Mouse (Mus musculus) myocyte (in vitro differentiated cells): ENCODE measurements around the gene Tmem94. TPM values are rescaled to one million over a fixed set of nuclear protein-coding genes. Genes with fewer than 3 reads are reported as not detected.
"Not testable (repeated sequence)": the region's sequence is repeated elsewhere in the genome, so short reads cannot be mapped to it uniquely, and the experiment has no call there.

Experiments
- H3K27me3 ChIP-seq: one replicate; pipeline ENCODE4 v1.6.1; 2011; ENCODE audit not compliant: control insufficient read depth, insufficient read depth, insufficient read length
- H3K36me3 ChIP-seq: one replicate; pipeline ENCODE4 v1.6.1; 2011; ENCODE audit not compliant: control insufficient read depth, insufficient read depth
- H3K4me2 ChIP-seq: one replicate; pipeline ENCODE4 v1.6.1; 2011; ENCODE audit warnings: low read depth, control low read depth
- H3K4me3 ChIP-seq: one replicate; pipeline ENCODE4 v1.5.1; 2011; ENCODE audit warnings: mild to moderate bottlenecking, control low read depth, moderate library complexity
- H3K79me2 ChIP-seq: one replicate; pipeline ENCODE4 v1.6.1; 2011; ENCODE audit not compliant: control insufficient read depth, insufficient read depth
- H3ac ChIP-seq: one replicate; pipeline ENCODE4 v1.6.1; 2011; ENCODE audit not compliant: control insufficient read depth, insufficient read length
- CEBPB ChIP-seq: IDR thresholded peaks from 2 replicates; pipeline ENCODE4 v1.6.1; 2011; ENCODE audit warnings: mild to moderate bottlenecking, moderate library complexity; ENCODE audit not compliant: poor library complexity, insufficient read depth, severe bottlenecking
- E2F4 ChIP-seq: IDR thresholded peaks from one replicate; pipeline ENCODE4 v1.6.1; 2011; ENCODE audit warnings: mild to moderate bottlenecking, control low read depth, moderate library complexity; ENCODE audit not compliant: insufficient read depth
- MAX ChIP-seq: IDR thresholded peaks from one replicate; pipeline ENCODE4 v1.6.1; 2011; ENCODE audit warnings: low read depth, mild to moderate bottlenecking, control low read depth
- MYOD1 ChIP-seq, 3 experiments: IDR thresholded peaks; one replicate each; pipeline ENCODE4 v1.6.1; 2011; ENCODE audit warnings: control low read depth in 2 of 3, low read depth in 2 of 3, mild to moderate bottlenecking in 2 of 3, moderate library complexity in 1 of 3; ENCODE audit not compliant: insufficient read length in 2 of 3, control insufficient read depth in 1 of 3
- MYOG ChIP-seq, 3 experiments: IDR thresholded peaks; one replicate each; pipeline ENCODE4 v1.6.1; 2011; ENCODE audit warnings: control low read depth in 2 of 3, low read depth in 2 of 3, mild to moderate bottlenecking in 2 of 3; ENCODE audit not compliant: insufficient read length in 2 of 3, control insufficient read depth in 1 of 3, insufficient read depth in 1 of 3
- POLR2A ChIP-seq: IDR thresholded peaks from one replicate; pipeline ENCODE4 v1.6.1; 2011; ENCODE audit warnings: low read depth, mild to moderate bottlenecking, control low read depth, moderate library complexity; ENCODE audit not compliant: insufficient read length
- POLR2AphosphoS2 ChIP-seq: IDR thresholded peaks from one replicate; pipeline ENCODE4 v1.6.1; 2011; ENCODE audit warnings: low read depth, control low read depth; ENCODE audit not compliant: insufficient read length
- REST ChIP-seq: IDR thresholded peaks from one replicate; pipeline ENCODE4 v1.6.1; 2011; ENCODE audit warnings: mild to moderate bottlenecking, control low read depth, moderate library complexity; ENCODE audit not compliant: insufficient read depth, insufficient read length
- SRF ChIP-seq: IDR thresholded peaks from one replicate; pipeline ENCODE4 v1.6.1; 2011; ENCODE audit warnings: low read depth; ENCODE audit not compliant: control insufficient read depth, insufficient read length
- TCF12 ChIP-seq: IDR thresholded peaks from one replicate; pipeline ENCODE4 v1.6.1; 2011; ENCODE audit warnings: mild to moderate bottlenecking, control low read depth; ENCODE audit not compliant: poor library complexity, insufficient read depth, severe bottlenecking
- TCF3 ChIP-seq: IDR thresholded peaks from one replicate; pipeline ENCODE4 v1.6.1; 2011; ENCODE audit warnings: low read depth, control low read depth; ENCODE audit not compliant: insufficient read length
- USF1 ChIP-seq: IDR thresholded peaks from one replicate; pipeline ENCODE4 v1.6.1; 2011; ENCODE audit warnings: low read depth, mild to moderate bottlenecking, control low read depth, moderate library complexity
- polyA plus RNA-seq: library from polyadenylated mRNA; unstranded; fragments of >200 nt; fragmentation: generic; extraction: Trizol; gene quantifications from one replicate; pipeline ENCODE4 v1.2.1, GENCODE M21; 2012; ENCODE audit warnings: missing spikeins

Gene Tmem94
- polyA plus RNA-seq, 1 experiment = 19.6 TPM

- H3K4me3 ChIP-seq = no peak overlapping the region
- no peak overlapping the region for H3ac ChIP-seq
- H3K27me3 ChIP-seq = no peaks in the 10 kb centered on the region
- no peak for TF ChIP-seq SRF
- H3K36me3 ChIP-seq = no peaks in the 10 kb centered on the region
- no peak overlapping the region for H3K4me2 ChIP-seq
- H3K79me2 ChIP-seq = no peaks in the 10 kb centered on the region
These were observed 13.5 kb upstream of the Tmem94 start for GRCm38 (mm10) chr11:115751725-115752124.

- Histone ChIP-seq H3K27me3 (no peaks in the 10 kb centered on the region), H3K79me2 (no peaks in the 10 kb centered on the region), H3K4me2 (no peak overlapping the region), H3ac (no peak overlapping the region), H3K36me3 (no peaks in the 10 kb centered on the region), H3K4me3 (no peak overlapping the region)
- TF ChIP-seq TCF12 = no peak
- TF ChIP-seq REST = no peak
- no peak for TF ChIP-seq MYOG (IDR thresholded peaks at IDR 0.05; ENCODE audit: control insufficient read depth in 1 of 3, insufficient read depth in 1 of 3, insufficient read length in 2 of 3, low read depth in 2 of 3)
- TF ChIP-seq MYOD1 (IDR thresholded peaks at IDR 0.05; ENCODE audit: control insufficient read depth in 1 of 3, insufficient read length in 2 of 3, low read depth in 2 of 3) = no peak
- no peak for TF ChIP-seq POLR2AphosphoS2
- no peak for TF ChIP-seq E2F4
- TF ChIP-seq POLR2A = no peak
- TF ChIP-seq CEBPB = no peak
These were observed 12.6 kb upstream of the Tmem94 start for GRCm38 (mm10) chr11:115752653-115753052.

- H3K79me2 ChIP-seq = no peaks in the 10 kb centered on the region
- no peak for TF ChIP-seq E2F4
- no peak for TF ChIP-seq POLR2A
- TF ChIP-seq POLR2AphosphoS2 = no peak
- H3K36me3 ChIP-seq = no peaks in the 10 kb centered on the region
- H3K4me2 ChIP-seq = no peak overlapping the region
- no peak overlapping the region for H3ac ChIP-seq
- H3K4me3 ChIP-seq = no peak overlapping the region
- H3K27me3 ChIP-seq = no peaks in the 10 kb centered on the region
These were observed 11.7 kb upstream of the Tmem94 start for GRCm38 (mm10) chr11:115753485-115753884.

GRCm38 (mm10) chr11:115762176-115762575, 3.1 kb upstream of the Tmem94 start:
- H3K36me3 ChIP-seq, H3K4me3 ChIP-seq, H3K4me2 ChIP-seq, H3K27me3 ChIP-seq, H3ac ChIP-seq, H3K79me2 ChIP-seq: not testable (repeated sequence)

GRCm38 (mm10) chr11:115764698-115765097, 535 bp upstream of the Tmem94 start:
- Histone ChIP-seq H3ac (peak overlapping the region; percentile 46), H3K79me2 (no peaks in the 10 kb centered on the region), H3K4me2 (peak overlapping the region; percentile 98), H3K36me3 (no peaks in the 10 kb centered on the region), H3K27me3 (no peaks in the 10 kb centered on the region), H3K4me3 (peak overlapping the region; percentile 58)
- TF ChIP-seq MYOG (IDR thresholded peaks at IDR 0.05; ENCODE audit: control insufficient read depth in 1 of 3, insufficient read depth in 1 of 3, insufficient read length in 2 of 3, low read depth in 2 of 3) = no peak
- TF ChIP-seq USF1 = no peak
- no peak for TF ChIP-seq POLR2AphosphoS2
- no peak for TF ChIP-seq TCF12
- TF ChIP-seq MYOD1 (IDR thresholded peaks at IDR 0.05; ENCODE audit: control insufficient read depth in 1 of 3, insufficient read length in 2 of 3, low read depth in 2 of 3) = no peak
- no peak for TF ChIP-seq MAX
- no peak for TF ChIP-seq SRF
- no peak for TF ChIP-seq TCF3
- TF ChIP-seq REST = no peak
- no peak for TF ChIP-seq E2F4
- no peak for TF ChIP-seq POLR2A
- TF ChIP-seq CEBPB = no peak

GRCm38 (mm10) chr11:115765607-115766141, 441 bp downstream of the Tmem94 start:
- H3K36me3 ChIP-seq = no peaks in the 10 kb centered on the region
- peak overlapping the region; percentile 87 for H3K4me2 ChIP-seq
- no peaks in the 10 kb centered on the region for H3K27me3 ChIP-seq
- no peaks in the 10 kb centered on the region for H3K79me2 ChIP-seq
- TF ChIP-seq CEBPB (no peak), REST (no peak), SRF (no peak), TCF3 (no peak), MYOG (IDR thresholded peaks at IDR 0.05; ENCODE audit: control insufficient read depth in 1 of 3, insufficient read depth in 1 of 3, insufficient read length in 2 of 3, low read depth in 2 of 3) (no peak), USF1 (no peak), POLR2A (no peak), TCF12 (no peak), POLR2AphosphoS2 (no peak), MAX (no peak)
- peak overlapping the region; percentile 46 for H3ac ChIP-seq
- peak overlapping the region; percentile 58 for H3K4me3 ChIP-seq
